Mouse (Mus musculus) embryonic facial prominence, embryonic 11.5 days (tissue): ENCODE measurements around the gene Nova2. TPM values are rescaled to one million over a fixed set of nuclear protein-coding genes. Genes with fewer than 3 reads are reported as not detected.
A peak's percentile ranks its signal among the peaks of the same experiment; 100 is the strongest.

Experiments used
- ATAC-seq: fragments of 200-750 bp; cut with Nextera tagmentation; replicated peaks from 2 replicates; pipeline ENCODE4 v1.8.0; 2017; ENCODE audit warnings: low read depth; ENCODE audit not compliant: insufficient number of reproducible peaks, low FRiP score, low TSS enrichment
- DNase-seq: peaks from one replicate; pipeline ENCODE4 v3.0.0-alpha.2; 2015; ENCODE audit warnings: low spot score
- H3K27ac ChIP-seq: fragments of 300-500 bp; sonication (generic); replicated peaks from 2 replicates; pipeline ENCODE4 v1.5.1; 2014; ENCODE audit warnings: mild to moderate bottlenecking, low read depth, low read length, control low read depth
- H3K27me3 ChIP-seq: fragments of 300-500 bp; sonication (generic); 2 replicates; pipeline ENCODE4 v1.6.1; 2014; ENCODE audit warnings: mild to moderate bottlenecking, low read length, moderate library complexity, mixed read lengths; ENCODE audit not compliant: control insufficient read depth, insufficient read depth
- H3K36me3 ChIP-seq: fragments of 300-500 bp; sonication (generic); replicated peaks from 2 replicates; pipeline ENCODE4 v1.6.1; 2014; ENCODE audit warnings: low read depth, mild to moderate bottlenecking, low read length, moderate library complexity, mixed read lengths; ENCODE audit not compliant: control insufficient read depth, insufficient read depth
- H3K4me1 ChIP-seq: fragments of 300-500 bp; sonication (generic); 2 replicates; pipeline ENCODE4 v1.6.1; 2014; ENCODE audit warnings: low read length, mixed read lengths; ENCODE audit not compliant: control insufficient read depth, insufficient read depth
- H3K4me2 ChIP-seq: fragments of 300-500 bp; sonication (generic); 2 replicates; pipeline ENCODE4 v1.6.1; 2014; ENCODE audit warnings: low read depth, mild to moderate bottlenecking, control low read depth, low read length, moderate library complexity
- H3K4me3 ChIP-seq: fragments of 300-500 bp; sonication (generic); 2 replicates; pipeline ENCODE4 v1.5.1; 2014; ENCODE audit warnings: low read depth, low read length, control low read depth
- H3K9ac ChIP-seq: fragments of 300-500 bp; sonication (generic); replicated peaks from 2 replicates; pipeline ENCODE4 v1.6.1; 2014; ENCODE audit warnings: mild to moderate bottlenecking, control low read depth, low read length
- H3K9me3 ChIP-seq: fragments of 300-500 bp; sonication (generic); replicated peaks from 2 replicates; pipeline ENCODE4 v1.6.1; 2016; ENCODE audit warnings: mild to moderate bottlenecking, low read length, inconsistent platforms, mixed read lengths; ENCODE audit not compliant: control insufficient read depth
- WGBS: fragments of 180-500 bp; shearing (Covaris S2); extraction: QIAGEN DNeasy Blood & Tissue Kit; methylation state at CpG from one replicate; pipeline ENCODE4 v1.1.7; 2014; 5-methylcytosine and 5-hydroxymethylcytosine counted together
- polyA plus RNA-seq: library from polyadenylated mRNA; unstranded; fragments of >200 nt; fragmentation: Nextera tagmentation; extraction: Ambion mirVana; gene quantifications from 2 replicates; pipeline ENCODE4 v1.2.1, GENCODE M21; 2014

The Nova2 gene
- polyA plus RNA-seq, 1 experiment from 2014 or later: 1.4 TPM

DNA sequence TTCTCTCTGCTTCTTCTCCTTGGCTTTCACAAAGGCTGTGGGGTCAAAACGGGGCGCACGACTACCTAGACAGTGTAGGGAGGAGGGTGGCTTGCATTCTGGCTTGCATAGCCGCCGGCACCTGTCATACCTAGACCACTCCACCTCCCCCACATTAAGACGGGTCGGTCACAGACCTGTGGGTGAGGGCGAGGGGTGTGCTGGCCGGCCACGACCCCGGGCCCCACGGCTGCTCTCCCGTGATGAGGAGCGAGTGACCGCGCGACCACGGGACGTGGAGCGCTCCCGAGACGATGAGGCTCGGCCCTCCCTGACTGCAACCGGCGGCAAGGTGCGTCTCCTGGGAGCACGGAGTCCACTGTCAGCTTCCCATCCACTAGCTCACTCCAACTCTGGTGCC lies 32.7 kb upstream of the Nova2 start:
- Histone ChIP-seq H3K4me1 (peaks cover 7% of the 10 kb centered on the region), H3K4me3 (no peak overlapping the region), H3K27ac (no peak overlapping the region), H3K9me3 (no peaks in the 10 kb centered on the region), H3K9ac (no peak overlapping the region), H3K36me3 (no peaks in the 10 kb centered on the region), H3K27me3 (0 out of 2 replicates have a peak, but pooled peaks cover 4% of the 10 kb centered on the region), H3K4me2 (no peak overlapping the region)
- DNase-seq: no peak
- peak; percentile 32; the same call in 1 of the 2 replicates for ATAC-seq
- WGBS: 26% methylated on average over 23 of the region's 27 CpGs

DNA sequence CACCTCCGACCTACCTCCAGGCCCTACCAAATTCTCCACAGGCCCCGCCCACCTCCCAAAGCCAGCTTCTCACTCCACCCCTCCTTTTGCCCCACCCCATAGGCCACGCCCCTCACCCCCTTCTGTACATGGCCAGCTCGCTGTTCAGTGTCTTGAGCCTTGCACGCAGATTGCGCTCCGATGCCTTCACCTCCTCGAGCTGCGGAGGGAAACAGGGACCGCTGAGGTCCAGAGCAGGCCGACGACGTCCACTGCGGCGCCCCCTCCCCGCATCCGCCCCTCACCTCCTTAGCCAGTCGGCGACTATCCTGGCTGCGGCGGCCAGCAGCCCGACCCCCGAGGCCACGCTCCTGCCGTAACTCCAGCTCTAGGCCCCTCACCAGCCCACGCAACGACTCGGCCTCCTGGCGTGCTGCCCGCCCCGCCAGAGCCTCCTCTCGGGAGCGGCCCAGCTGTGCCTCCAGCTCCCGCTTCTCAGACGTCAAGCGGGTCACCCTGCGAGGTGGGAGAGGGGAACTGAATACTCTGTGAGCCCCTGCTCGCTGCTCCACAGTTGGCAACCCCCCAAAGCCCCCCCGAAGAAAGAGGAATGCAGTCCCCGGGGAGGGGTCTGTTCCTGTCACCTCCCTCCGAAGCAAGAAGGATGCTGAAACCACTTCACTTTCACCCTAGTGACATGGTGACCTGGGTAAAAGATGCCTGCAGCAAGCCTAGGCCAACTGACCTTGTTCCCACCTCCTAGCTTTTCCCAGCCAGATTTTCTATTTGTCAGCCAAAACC lies 31.8 kb upstream of the Nova2 start:
- H3K4me2 ChIP-seq: peak overlapping the region; percentile 83
- DNase-seq (peak; percentile 75), ATAC-seq (peak; percentile 61)
- H3K4me3 ChIP-seq: peak overlapping the region; percentile 35
- H3K36me3 ChIP-seq: no peaks in the 10 kb centered on the region
- H3K9ac ChIP-seq: peak overlapping the region; percentile 61
- H3K9me3 ChIP-seq: no peaks in the 10 kb centered on the region
- WGBS: 2% methylated on average over 41 of the region's 41 CpGs
- H3K27ac ChIP-seq: no peak overlapping the region
- 0 out of 2 replicates have a peak, but pooled peaks cover 4% of the 10 kb centered on the region for H3K27me3 ChIP-seq
- peaks cover 7% of the 10 kb centered on the region for H3K4me1 ChIP-seq

DNA sequence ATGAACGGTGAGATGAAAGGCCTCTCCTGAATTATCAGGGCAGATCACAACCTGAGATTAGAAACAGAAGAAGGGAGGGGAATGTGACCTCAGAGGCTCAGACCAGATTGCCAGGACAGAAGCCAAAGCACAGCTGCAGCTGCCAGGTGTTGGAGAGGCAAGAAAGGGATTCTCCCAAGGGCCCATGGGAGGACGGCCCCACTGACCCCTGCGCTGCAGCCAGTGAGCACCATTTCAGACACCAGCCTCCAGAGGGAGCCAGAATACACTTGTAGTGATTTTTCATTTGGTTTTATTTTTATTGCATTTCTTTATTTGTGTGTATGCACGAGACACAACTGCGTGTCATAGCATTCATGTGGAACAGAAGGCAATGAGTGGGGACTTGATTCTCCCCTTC lies 29.2 kb upstream of the Nova2 start:
- H3K27me3 ChIP-seq: 0 out of 2 replicates have a peak, but pooled peaks cover 4% of the 10 kb centered on the region
- peaks cover 7% of the 10 kb centered on the region for H3K4me1 ChIP-seq
- H3K4me2 ChIP-seq: no peak overlapping the region
- no peaks in the 10 kb centered on the region for H3K36me3 ChIP-seq
- WGBS: 39% methylated on average over 5 of the region's 5 CpGs
- H3K9me3 ChIP-seq: no peaks in the 10 kb centered on the region
- peak; percentile 63 for DNase-seq
- H3K27ac ChIP-seq: no peak overlapping the region
- no peak for ATAC-seq
- H3K4me3 ChIP-seq: no peak overlapping the region
- no peak overlapping the region for H3K9ac ChIP-seq

DNA sequence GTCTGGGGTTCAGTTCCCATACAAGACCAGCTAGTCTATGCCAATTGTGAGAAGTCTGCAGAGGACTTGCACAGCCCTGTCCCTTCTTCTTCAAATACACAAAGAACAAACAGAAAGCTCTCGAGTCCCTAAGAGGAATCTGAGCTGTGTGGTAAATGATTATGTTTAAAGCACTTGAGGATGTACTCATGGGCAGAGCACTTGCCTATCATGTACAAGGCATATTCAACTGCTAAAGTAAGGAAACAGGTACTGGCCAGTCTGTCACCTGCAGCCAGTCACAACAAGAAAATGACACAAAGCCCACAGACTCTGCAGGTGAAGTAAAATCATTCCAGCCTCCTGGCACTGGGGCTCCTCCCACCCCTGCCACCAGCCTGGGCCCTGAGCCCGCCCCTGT lies 25.2 kb upstream of the Nova2 start:
- H3K27ac ChIP-seq: no peak overlapping the region
- DNase-seq (no peak), ATAC-seq (no peak)
- no peaks in the 10 kb centered on the region for H3K27me3 ChIP-seq
- no peak overlapping the region for H3K4me3 ChIP-seq
- no peaks in the 10 kb centered on the region for H3K36me3 ChIP-seq
- no peak overlapping the region for H3K4me2 ChIP-seq
- H3K9ac ChIP-seq: no peak overlapping the region
- H3K4me1 ChIP-seq: no peaks in the 10 kb centered on the region
- no peaks in the 10 kb centered on the region for H3K9me3 ChIP-seq
- 76% methylated on average over 2 of the region's 2 CpGs for WGBS

DNA sequence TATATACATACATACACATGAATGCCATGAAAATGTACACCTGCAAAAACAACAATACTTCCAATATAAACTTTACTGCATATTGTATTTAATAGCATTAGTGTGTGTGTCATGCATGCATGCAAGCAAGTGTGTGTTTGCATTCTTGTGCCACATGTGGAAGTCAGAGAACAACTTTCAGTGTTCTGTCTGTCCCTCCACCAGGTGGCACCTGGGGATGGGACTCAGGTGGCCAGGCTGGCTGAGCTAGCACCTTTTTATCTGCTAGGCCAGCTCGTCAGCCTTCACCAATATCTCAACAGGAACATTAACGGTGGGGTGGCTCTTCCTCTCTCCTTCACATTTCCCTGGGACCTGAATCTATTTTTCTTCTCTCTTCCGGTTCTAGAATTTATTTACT lies 23.2 kb upstream of the Nova2 start:
- no peak overlapping the region for H3K4me2 ChIP-seq
- no peaks in the 10 kb centered on the region for H3K9me3 ChIP-seq
- H3K27ac ChIP-seq: no peak overlapping the region
- no peaks in the 10 kb centered on the region for H3K27me3 ChIP-seq
- no peak overlapping the region for H3K4me3 ChIP-seq
- DNase-seq (no peak), ATAC-seq (no peak)
- H3K4me1 ChIP-seq: no peaks in the 10 kb centered on the region
- H3K36me3 ChIP-seq: no peaks in the 10 kb centered on the region
- 77% methylated on average over 3 of the region's 3 CpGs for WGBS
- no peak overlapping the region for H3K9ac ChIP-seq

DNA sequence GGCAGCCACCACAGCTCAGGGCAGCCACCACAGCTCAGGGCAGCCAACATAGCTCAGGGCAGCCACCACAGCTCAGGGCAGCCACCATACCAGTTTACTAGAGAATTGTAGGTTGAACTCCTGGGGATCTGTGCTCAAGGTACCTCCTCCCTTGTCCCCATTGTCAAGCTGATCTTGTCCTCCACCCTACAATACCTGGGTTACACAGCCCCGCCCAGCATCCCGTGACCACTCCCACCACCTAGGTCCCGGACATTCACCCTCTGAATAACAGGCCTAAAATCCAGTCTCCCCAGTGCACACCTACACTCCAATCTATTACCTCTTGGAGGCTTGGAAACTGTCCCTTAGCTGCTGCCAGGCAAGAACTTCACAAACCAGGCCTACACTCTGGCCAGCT lies 20.7 kb upstream of the Nova2 start:
- WGBS: 74% methylated on average over 3 of the region's 3 CpGs
- no peaks in the 10 kb centered on the region; the same call in 1 of the 2 replicates for H3K4me1 ChIP-seq
- H3K9ac ChIP-seq: no peak overlapping the region
- no peaks in the 10 kb centered on the region for H3K9me3 ChIP-seq
- H3K27ac ChIP-seq: no peak overlapping the region
- H3K4me2 ChIP-seq: no peak overlapping the region
- DNase-seq (no peak), ATAC-seq (no peak)
- H3K4me3 ChIP-seq: no peak overlapping the region
- H3K36me3 ChIP-seq: no peaks in the 10 kb centered on the region
- no peaks in the 10 kb centered on the region for H3K27me3 ChIP-seq

DNA sequence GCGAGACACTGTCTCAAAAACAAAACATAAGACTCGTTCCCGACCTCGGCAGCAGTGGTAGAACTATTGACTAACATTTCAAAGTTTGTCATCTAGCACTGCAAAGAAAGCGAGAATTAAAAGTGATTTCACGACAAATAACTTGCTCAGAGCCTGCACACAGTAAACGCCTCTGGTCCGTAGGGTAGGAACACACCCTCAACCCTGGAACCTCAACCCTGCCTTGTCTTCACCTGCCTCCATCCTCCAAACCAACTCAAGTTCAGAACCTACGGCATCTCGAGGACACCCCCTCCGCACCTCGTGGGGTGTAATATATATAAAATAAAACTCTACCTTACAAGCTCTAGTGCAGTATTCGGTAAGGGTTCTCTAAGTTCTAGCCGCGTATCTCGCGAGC lies 15.9 kb upstream of the Nova2 start:
- Histone ChIP-seq H3K27me3 (no peaks in the 10 kb centered on the region), H3K4me3 (peak overlapping the region; percentile 83), H3K4me1 (no peaks in the 10 kb centered on the region; the same call in 1 of the 2 replicates), H3K27ac (no peak overlapping the region), H3K4me2 (peak overlapping the region; percentile 57), H3K9me3 (no peaks in the 10 kb centered on the region), H3K36me3 (no peaks in the 10 kb centered on the region), H3K9ac (peak overlapping the region; percentile 64)
- DNase-seq (no peak), ATAC-seq (peak; percentile 14; the same call in 1 of the 2 replicates)
- 8% methylated on average over 17 of the region's 17 CpGs for WGBS

DNA sequence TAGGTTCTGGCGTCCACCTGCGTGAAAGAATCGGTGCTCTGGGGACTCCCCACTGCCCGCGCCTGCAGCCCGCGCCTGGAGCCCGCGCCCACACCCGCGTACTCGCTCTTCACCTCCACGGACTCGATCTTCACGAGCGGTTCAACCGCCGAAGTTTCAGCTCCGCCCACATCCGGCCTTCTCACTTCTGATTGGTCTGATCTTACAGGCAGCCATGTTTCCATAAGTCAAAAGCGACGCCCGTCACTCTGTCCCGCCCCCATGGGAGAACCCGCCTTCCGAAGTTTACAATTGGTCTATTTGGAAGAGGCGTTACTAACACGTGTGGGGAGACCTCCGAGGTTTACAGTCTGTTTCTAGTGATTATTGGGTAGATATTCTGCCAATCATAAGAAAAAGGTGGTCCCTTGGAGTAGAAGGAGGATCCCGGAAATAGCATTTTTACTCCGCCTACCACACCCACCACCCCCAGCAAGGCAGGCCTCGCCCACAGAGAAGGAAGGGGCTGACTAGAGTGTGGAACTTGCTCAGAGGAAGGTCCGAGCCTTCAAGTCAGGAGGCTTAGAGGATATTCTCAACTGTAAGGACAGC lies 15.4 kb upstream of the Nova2 start, which contains the start of gene Ccdc61:
Ccdc61 (minus strand) TSS at position 175 of the 591 bp plus-strand sequence.
- H3K9me3 ChIP-seq: no peaks in the 10 kb centered on the region
- H3K9ac ChIP-seq: peak within 1 kb of the TSS; percentile 64
- peak; percentile 98 for ATAC-seq
- peak; percentile 99 for DNase-seq
- H3K4me1 ChIP-seq: no peaks in the 10 kb centered on the region; the same call in 1 of the 2 replicates
- under 1% methylated on average over 33 of the region's 33 CpGs for WGBS
- no peaks in the 10 kb centered on the region for H3K27me3 ChIP-seq
- H3K4me3 ChIP-seq: peak within 1 kb of the TSS; percentile 83
- H3K27ac ChIP-seq: no peak within 1 kb of the TSS
- peak within 1 kb of the TSS; percentile 57 for H3K4me2 ChIP-seq
- no peaks in the 10 kb centered on the region for H3K36me3 ChIP-seq
